Mouse (Mus musculus) testis, adult 10 weeks (tissue): ENCODE measurements around the gene 4933400A11Rik. TPM values are rescaled to one million over a fixed set of nuclear protein-coding genes. Genes with fewer than 3 reads are reported as not detected.

Source experiments
- polyA plus RNA-seq: library from polyadenylated mRNA; stranded (reverse); fragments of 350-450 nt; fragmentation: Illumina TruSeq; extraction: RNeasy Lipid Tissue Mini Kit (QIAGEN cat#74804); gene quantifications from one replicate; pipeline ENCODE4 v1.2.3, GENCODE M21; 2014; ENCODE audit warnings: low read depth, low replicate concordance

Gene 4933400A11Rik
- 179 TPM for polyA plus RNA-seq

DNA sequence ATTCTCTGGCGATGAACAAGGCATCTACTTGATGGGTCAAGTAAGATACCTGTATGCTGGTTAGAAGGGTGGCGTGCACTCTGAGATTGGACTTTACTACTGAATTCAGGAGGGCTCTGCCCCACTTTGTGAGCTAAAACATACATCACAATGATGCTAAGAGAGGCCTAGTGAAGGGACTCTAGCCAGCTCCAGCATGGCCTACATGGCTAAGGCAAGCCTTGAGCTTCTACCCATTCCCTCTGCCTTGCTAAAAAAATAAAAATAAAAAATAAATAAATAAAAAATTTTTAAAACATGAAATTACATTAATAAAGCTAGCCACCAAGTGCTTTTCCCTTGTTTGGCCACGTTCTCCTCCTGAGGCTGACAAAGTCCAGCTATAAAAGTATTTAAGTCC, at the start of gene 4933400A11Rik:
4933400A11Rik (minus strand) TSS at position 101 of the 400 bp plus-strand sequence.

Other genes with a start within 250 kb of the 4933400A11Rik start
- 0.94 TPM for gene Mid1, start 94.4 kb downstream of the 4933400A11Rik start, polyA plus RNA-seq
- gene Gm21887, start 230.0 kb upstream of the 4933400A11Rik start, polyA plus RNA-seq: not detected